In genomic region chr1:167392031-167392640, GRCm38 (mm10) we compare ENCODE assay signal across 8 mouse cellular contexts. TPM values are rescaled to one million over a fixed set of nuclear protein-coding genes. Genes with fewer than 3 reads are reported as not detected.
DNase-seq lines count a peak whose midpoint lies in the region; ATAC-seq lines count a peak whose summit lies in the region.

No protein-coding gene starts in this region.

- H3K4me2 ChIP-seq in midbrain, embryonic 12.5 days (replicated peaks): peak overlapping the region; percentile 76

- H3K27me3 ChIP-seq in midbrain, embryonic 12.5 days: peaks cover 27% of the 10 kb centered on the region

- no peak overlapping the region for H3K9ac ChIP-seq in midbrain, embryonic 12.5 days (replicated peaks)

- no peaks in the 10 kb centered on the region for H3K9me3 ChIP-seq in midbrain, embryonic 12.5 days

- H3K27ac ChIP-seq in midbrain, embryonic 12.5 days (replicated peaks): no peak overlapping the region

- intact Hi-C loops in heart, postnatal 10 days (cut with DNase I): loop anchor here (5.0 kb wide), 1 partner anchor 120 kb away; no protein-coding TSS in a partner anchor

- peak; percentile 85 for DNase-seq in heart, adult 11 months
- DNase-seq in heart, postnatal 4 days: no peak
- DNase-seq in adrenal gland, postnatal 36 days: peak; percentile 46 to 57
- DNase-seq in heart, postnatal 10 days: peak; percentile 31 to 35
- DNase-seq in retina, postnatal 1 day: no peak
- no peak for DNase-seq in spleen, postnatal 4 days (ENCODE audit: low spot score in 2 of 2)
- DNase-seq in embryo, embryonic 11 days: no peak

- WGBS in midbrain, embryonic 12.5 days: 68% methylated on average over 2 of the region's 2 CpGs

- no peaks in the 10 kb centered on the region for H3K36me3 ChIP-seq in midbrain, embryonic 12.5 days

- H3K4me3 ChIP-seq in midbrain, embryonic 12.5 days: peak overlapping the region; percentile 72

- no peak for ATAC-seq in midbrain, embryonic 12.5 days (ENCODE audit: low FRiP score, low read depth)

- H3K4me1 ChIP-seq in midbrain, embryonic 12.5 days: peaks cover 9% of the 10 kb centered on the region

RNA-seq across cellular contexts. Expression of gene Mgst3, which starts 1.5 kb away (rescaled TPM):
- 100 to 1,000 TPM; 142 to 157 TPM for total RNA-seq in heart, postnatal 4 days (2021)
- total RNA-seq in adrenal gland, postnatal 36 days (2021): 100 to 1,000 TPM in 1 of 2 experiments, 10 to 100 TPM in 1; 68.8 to 100 TPM
- 100 to 1,000 TPM; 191 to 207 TPM for total RNA-seq in heart, postnatal 10 days (2021)
- 47.3 and 48.8 TPM in 2 replicates for polyA plus RNA-seq in midbrain, embryonic 12.5 days (2016; fragmentation: Nextera tagmentation; extraction: Ambion mirVana)

RNA-seq across cellular contexts. Expression of gene Aldh9a1, which starts 42.3 kb away (rescaled TPM):
- 10 to 100 TPM; 32.4 to 37.0 TPM for total RNA-seq in heart, postnatal 4 days (2021)
- 10 to 100 TPM; 63.5 to 87.4 TPM for total RNA-seq in adrenal gland, postnatal 36 days (2021)
- total RNA-seq in heart, postnatal 10 days (2021): 10 to 100 TPM; 29.1 to 34.2 TPM
- 31.4 and 35.4 TPM in 2 replicates for polyA plus RNA-seq in midbrain, embryonic 12.5 days (2016; fragmentation: Nextera tagmentation; extraction: Ambion mirVana)

Comparison
In these comparisons a context has a peak if more than half of its experiments do, and no peak if none do; other contexts are left out.
1. DNase-seq: peak in heart, adult 11 months (single experiment), adrenal gland, postnatal 36 days (2 of 2) and heart, postnatal 10 days (2 of 2); none in heart, postnatal 4 days (single experiment), retina, postnatal 1 day (single experiment), spleen, postnatal 4 days (0 of 2) and embryo, embryonic 11 days (single experiment).